Mouse (Mus musculus) lung, embryonic 15.5 days (tissue): ENCODE data around the gene Lmntd1. TPM values are rescaled to one million over a fixed set of nuclear protein-coding genes. Genes with fewer than 3 reads are reported as not detected.

Source experiments
- ATAC-seq: fragments of 200-750 bp; cut with Nextera tagmentation; 2 replicates; pipeline ENCODE4 v1.8.0; 2017; ENCODE audit warnings: moderate number of reproducible peaks, borderline replicate concordance; ENCODE audit not compliant: low FRiP score, low TSS enrichment; ENCODE audit errors: extremely low read depth
- H3K27ac ChIP-seq: fragments of 300-500 bp; sonication (generic); 2 replicates; pipeline ENCODE4 v1.5.1; 2015; ENCODE audit warnings: moderate library complexity, mild to moderate bottlenecking, inconsistent platforms
- H3K27me3 ChIP-seq: fragments of 300-500 bp; sonication (generic); 2 replicates; pipeline ENCODE4 v1.6.1; 2015; ENCODE audit warnings: inconsistent platforms
- H3K36me3 ChIP-seq: fragments of 300-500 bp; sonication (generic); 2 replicates; pipeline ENCODE4 v1.6.1; 2015; ENCODE audit warnings: inconsistent platforms
- H3K4me1 ChIP-seq: fragments of 300-500 bp; sonication (generic); 2 replicates; pipeline ENCODE4 v1.6.1; 2015; ENCODE audit warnings: inconsistent platforms
- H3K4me2 ChIP-seq: fragments of 300-500 bp; sonication (generic); 2 replicates; pipeline ENCODE4 v1.6.1; 2015; ENCODE audit warnings: inconsistent platforms, mild to moderate bottlenecking, moderate library complexity
- H3K4me3 ChIP-seq: fragments of 300-500 bp; sonication (generic); 2 replicates; pipeline ENCODE4 v1.5.1; 2015; ENCODE audit warnings: mild to moderate bottlenecking, inconsistent platforms
- H3K9ac ChIP-seq: fragments of 300-500 bp; sonication (generic); 2 replicates; pipeline ENCODE4 v1.6.1; 2015; ENCODE audit warnings: inconsistent platforms
- H3K9me3 ChIP-seq: fragments of 300-500 bp; sonication (generic); 2 replicates; pipeline ENCODE4 v1.6.1; 2016; ENCODE audit warnings: inconsistent platforms
- WGBS: fragments of 180-500 bp; shearing (Covaris S2); methylation state at CpG from one replicate; pipeline ENCODE4 v1.1.7; 2015; 5-methylcytosine and 5-hydroxymethylcytosine counted together
- polyA plus RNA-seq: library from polyadenylated mRNA; unstranded; fragments of >200 nt; fragmentation: Nextera tagmentation; extraction: Ambion mirVana; gene quantifications from 2 replicates; pipeline ENCODE4 v1.2.1, GENCODE M21; 2015

Lmntd1 gene
- 0.97 and 1.9 TPM in 2 replicates for polyA plus RNA-seq

DNA sequence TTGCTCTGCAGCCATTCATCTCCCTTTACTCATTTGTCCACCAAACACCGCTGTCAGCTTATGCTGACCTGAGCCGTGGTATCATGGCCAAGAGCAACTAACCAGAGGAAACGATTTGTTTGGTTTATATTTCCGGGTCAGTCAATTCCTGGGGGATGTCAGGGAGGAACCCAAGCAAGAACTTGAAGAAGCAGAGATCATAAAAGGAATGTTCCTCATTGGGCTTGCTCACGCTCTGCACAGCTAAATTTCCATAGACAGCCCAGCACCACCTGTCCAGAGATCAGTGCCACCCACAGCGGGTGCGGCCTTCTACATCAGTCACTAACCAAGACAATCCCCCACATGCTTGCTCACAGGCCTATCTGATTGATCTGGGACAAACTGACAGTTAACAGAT lies at the start of gene Lmntd1:
Lmntd1 (minus strand) TSS at position 101 of the 400 bp plus-strand sequence.
- ATAC-seq = no peak
- H3K9ac ChIP-seq = no peak within 1 kb of the TSS
- H3K36me3 ChIP-seq = no peaks in the 10 kb centered on the region
- no peaks in the 10 kb centered on the region for H3K9me3 ChIP-seq
- no peaks in the 10 kb centered on the region for H3K27me3 ChIP-seq
- H3K4me2 ChIP-seq = no peak within 1 kb of the TSS
- H3K4me1 ChIP-seq = peaks cover 4% of the 10 kb centered on the region; the same call in 1 of the 2 replicates
- WGBS = 52% methylated on average over 7 of the region's 7 CpGs
- no peak within 1 kb of the TSS for H3K4me3 ChIP-seq
- no peak within 1 kb of the TSS for H3K27ac ChIP-seq

DNA sequence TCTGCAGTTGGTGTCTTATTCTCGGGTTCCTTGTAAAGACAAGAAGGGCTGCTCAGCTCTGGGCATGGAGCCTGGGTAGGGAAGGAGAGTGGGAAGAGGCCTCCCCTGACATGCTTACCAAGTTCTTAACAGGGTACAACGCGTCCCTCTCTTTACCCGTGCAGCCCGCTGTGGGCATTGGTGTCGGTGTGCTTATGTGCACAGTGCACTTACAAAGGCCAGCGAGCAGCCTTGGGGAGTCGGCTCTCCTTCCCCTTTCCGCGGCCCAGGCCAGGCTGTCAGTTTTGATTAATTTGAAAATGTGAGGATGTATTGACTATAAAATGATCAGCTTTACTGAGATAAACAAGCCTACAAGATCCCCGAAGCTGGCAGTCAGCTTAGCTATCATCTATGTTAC lies 46.8 kb upstream of the Lmntd1 start:
- ATAC-seq = no peak
- Histone ChIP-seq H3K4me2 (no peak overlapping the region), H3K27ac (no peak overlapping the region), H3K9ac (no peak overlapping the region), H3K27me3 (no peaks in the 10 kb centered on the region), H3K4me1 (no peaks in the 10 kb centered on the region), H3K36me3 (no peaks in the 10 kb centered on the region), H3K4me3 (no peak overlapping the region), H3K9me3 (0 out of 2 replicates have a peak, but pooled peaks cover 3% of the 10 kb centered on the region)
- 56% methylated on average over 11 of the region's 11 CpGs for WGBS

- Histone ChIP-seq H3K9me3 (0 out of 2 replicates have a peak, but pooled peaks cover 5% of the 10 kb centered on the region), H3K9ac (no peak overlapping the region), H3K36me3 (no peaks in the 10 kb centered on the region), H3K27me3 (no peaks in the 10 kb centered on the region), H3K4me3 (no peak overlapping the region), H3K4me1 (peaks cover 3% of the 10 kb centered on the region; the same call in 1 of the 2 replicates), H3K4me2 (no peak overlapping the region), H3K27ac (no peak overlapping the region)
- 65% methylated on average over 6 of the region's 6 CpGs for WGBS
- no peak for ATAC-seq
Measured at GRCm38 (mm10) chr6:145659116-145659515, 45.0 kb upstream of the Lmntd1 start.

- 0 out of 2 replicates have a peak, but pooled peaks have one; percentile 24 for ATAC-seq
- Histone ChIP-seq H3K4me2 (no peak overlapping the region), H3K4me3 (no peak overlapping the region), H3K27me3 (no peaks in the 10 kb centered on the region), H3K4me1 (peaks cover 15% of the 10 kb centered on the region), H3K9ac (no peak overlapping the region), H3K9me3 (0 out of 2 replicates have a peak, but pooled peaks cover 5% of the 10 kb centered on the region), H3K27ac (peak overlapping the region; percentile 25; the same call in 1 of the 2 replicates), H3K36me3 (no peaks in the 10 kb centered on the region)
- 55% methylated on average over 15 of the region's 15 CpGs for WGBS
Measured at GRCm38 (mm10) chr6:145656740-145657591, 42.8 kb upstream of the Lmntd1 start.

DNA sequence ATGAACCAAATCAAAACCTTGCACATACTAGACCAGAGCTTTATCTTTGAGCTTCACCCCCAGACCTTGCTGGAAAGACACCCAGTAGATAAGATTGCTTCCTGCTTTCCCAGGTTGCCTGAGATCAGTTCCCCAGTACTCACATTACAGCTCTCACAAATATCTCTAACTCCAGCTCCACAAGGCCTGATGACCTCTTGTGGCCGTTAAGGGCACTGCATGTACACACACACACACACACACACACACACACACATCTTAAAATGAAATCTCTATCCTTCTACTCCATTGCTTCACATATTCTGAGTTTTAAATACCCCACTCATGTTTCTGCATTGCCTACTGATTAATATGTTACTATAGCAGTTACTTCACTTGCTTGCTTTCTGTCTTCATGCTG lies 41.6 kb upstream of the Lmntd1 start:
- H3K9me3 ChIP-seq = 0 out of 2 replicates have a peak, but pooled peaks cover 5% of the 10 kb centered on the region
- H3K27ac ChIP-seq = no peak overlapping the region
- H3K36me3 ChIP-seq = no peaks in the 10 kb centered on the region
- peaks cover 15% of the 10 kb centered on the region for H3K4me1 ChIP-seq
- ATAC-seq = no peak
- no peak overlapping the region for H3K9ac ChIP-seq
- no peak overlapping the region for H3K4me2 ChIP-seq
- no peaks in the 10 kb centered on the region for H3K27me3 ChIP-seq
- H3K4me3 ChIP-seq = no peak overlapping the region
- WGBS = 63% methylated on average over 1 of the region's 1 CpGs

DNA sequence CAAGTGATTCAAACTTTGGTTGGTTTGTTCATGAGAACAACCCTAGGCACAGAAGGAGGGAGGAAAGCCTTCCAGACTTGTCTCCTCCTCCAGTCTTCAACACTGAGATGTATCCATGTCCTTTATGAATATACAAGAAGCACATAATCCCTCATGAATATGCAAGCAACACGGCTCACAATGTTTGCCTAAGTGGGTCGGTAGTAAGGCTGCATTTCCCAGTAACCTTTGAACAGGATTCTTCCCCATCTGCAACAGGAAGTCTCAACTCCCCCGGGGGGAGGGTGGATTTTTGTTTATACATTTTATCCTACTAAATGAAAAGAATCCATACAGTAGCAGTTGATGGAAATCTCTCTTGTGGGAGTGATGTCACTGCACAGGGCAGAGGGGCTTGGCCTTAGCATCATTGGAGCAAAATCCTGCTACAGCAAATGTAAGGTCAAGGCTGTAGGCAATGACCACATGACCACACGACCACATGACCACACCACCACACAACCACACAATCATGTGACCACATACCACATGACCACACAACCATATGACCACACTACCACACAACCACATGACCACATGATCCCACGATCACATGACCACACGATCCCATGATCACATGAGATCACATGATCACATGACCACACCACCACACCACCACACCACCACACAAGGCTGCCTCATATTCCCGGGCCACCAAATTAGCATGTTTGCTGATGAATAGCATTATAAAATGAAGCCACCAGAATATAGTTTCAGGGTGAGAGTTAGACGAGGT lies 40.1 kb upstream of the Lmntd1 start:
- Histone ChIP-seq H3K9ac (no peak overlapping the region), H3K27me3 (no peaks in the 10 kb centered on the region)
- no peak for ATAC-seq

DNA sequence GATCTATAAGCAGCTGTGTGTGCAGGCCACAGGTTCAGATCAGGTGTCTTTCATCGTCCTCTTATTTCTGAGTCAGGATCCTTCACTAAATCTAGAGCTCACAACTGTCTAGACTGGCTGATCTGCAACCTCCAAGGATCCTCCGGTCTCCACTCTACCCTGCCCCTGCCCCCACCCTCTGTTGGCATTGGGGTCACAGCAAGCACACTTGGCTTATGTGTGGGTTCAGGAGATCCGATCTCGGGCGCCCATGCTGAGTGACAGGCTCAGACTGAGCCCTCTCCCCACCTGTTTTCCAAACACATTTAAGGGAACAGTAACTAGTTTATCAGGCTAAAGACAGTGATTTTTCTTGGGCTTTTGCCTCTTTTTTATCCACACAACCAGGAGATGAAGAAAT lies 39.5 kb upstream of the Lmntd1 start:
- H3K27me3 ChIP-seq = no peaks in the 10 kb centered on the region
- no peak overlapping the region for H3K9ac ChIP-seq
- H3K4me1 ChIP-seq = peaks cover 15% of the 10 kb centered on the region
- H3K27ac ChIP-seq = peak overlapping the region; percentile 56; the same call in 1 of the 2 replicates
- WGBS = 76% methylated on average over 5 of the region's 5 CpGs
- H3K36me3 ChIP-seq = no peaks in the 10 kb centered on the region
- no peak for ATAC-seq
- H3K4me2 ChIP-seq = no peak overlapping the region
- no peak overlapping the region for H3K4me3 ChIP-seq
- H3K9me3 ChIP-seq = 0 out of 2 replicates have a peak, but pooled peaks cover 5% of the 10 kb centered on the region

More for the DNA sequence above, 40.1 kb upstream of the Lmntd1 start:
- WGBS = 67% methylated on average over 8 of the region's 8 CpGs
- Histone ChIP-seq H3K4me1 (peaks cover 15% of the 10 kb centered on the region), H3K9me3 (0 out of 2 replicates have a peak, but pooled peaks cover 5% of the 10 kb centered on the region), H3K36me3 (no peaks in the 10 kb centered on the region), H3K4me3 (no peak overlapping the region), H3K27ac (peak overlapping the region; percentile 56; the same call in 1 of the 2 replicates), H3K4me2 (no peak overlapping the region)

DNA sequence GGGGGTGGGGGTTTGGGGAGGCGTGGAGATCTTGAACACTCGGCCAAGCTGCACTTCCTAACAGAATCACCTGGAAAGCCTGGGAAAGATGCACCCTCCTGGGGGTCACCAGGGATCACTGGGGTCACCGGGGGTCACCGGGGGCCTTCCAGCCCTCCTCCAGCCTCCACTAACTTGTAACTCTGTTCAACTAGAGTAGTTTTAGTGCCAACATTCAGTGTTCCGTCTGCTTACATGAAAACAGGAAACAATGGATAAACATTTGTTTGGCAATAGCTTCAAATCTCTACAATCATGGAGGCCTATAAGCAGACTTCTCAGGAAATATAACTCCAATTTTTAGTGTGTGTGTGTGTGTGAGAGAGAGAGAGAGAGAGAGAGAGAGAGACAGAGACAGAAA lies 38.9 kb upstream of the Lmntd1 start:
- Histone ChIP-seq H3K4me2 (no peak overlapping the region), H3K36me3 (no peaks in the 10 kb centered on the region), H3K9ac (no peak overlapping the region), H3K4me1 (peaks cover 15% of the 10 kb centered on the region), H3K4me3 (no peak overlapping the region), H3K27me3 (no peaks in the 10 kb centered on the region), H3K27ac (no peak overlapping the region; the same call in 1 of the 2 replicates), H3K9me3 (0 out of 2 replicates have a peak, but pooled peaks cover 5% of the 10 kb centered on the region)
- 70% methylated on average over 5 of the region's 5 CpGs for WGBS
- peak; percentile 28; the same call in 1 of the 2 replicates for ATAC-seq

DNA sequence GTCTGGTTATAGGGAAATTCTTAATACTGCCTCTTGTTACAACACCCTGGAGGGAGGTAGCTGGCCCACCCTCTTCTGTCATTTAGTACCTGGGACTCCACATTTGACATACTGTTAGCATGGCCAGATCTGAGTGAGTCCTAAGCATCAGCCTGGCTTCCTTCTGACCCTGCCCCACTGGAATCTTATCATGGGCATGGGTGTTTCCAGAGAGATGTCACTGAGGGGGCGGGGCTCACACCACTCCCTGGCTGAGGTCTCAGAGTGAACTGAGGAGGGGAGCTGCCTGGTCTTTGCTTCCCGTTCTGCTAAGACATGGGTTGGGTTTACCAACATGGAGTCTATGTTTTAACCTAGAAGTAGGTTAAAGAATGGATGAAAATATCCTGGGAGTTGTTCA lies 37.9 kb upstream of the Lmntd1 start:
- Histone ChIP-seq H3K27me3 (no peaks in the 10 kb centered on the region), H3K9ac (no peak overlapping the region), H3K4me1 (peaks cover 15% of the 10 kb centered on the region), H3K9me3 (0 out of 2 replicates have a peak, but pooled peaks cover 5% of the 10 kb centered on the region), H3K36me3 (no peaks in the 10 kb centered on the region), H3K4me3 (no peak overlapping the region), H3K4me2 (no peak overlapping the region), H3K27ac (no peak overlapping the region)
- ATAC-seq = no peak; the same call in 1 of the 2 replicates
- 61% methylated on average over 2 of the region's 2 CpGs for WGBS

- 0 out of 2 replicates have a peak, but pooled peaks have one; percentile 56 for ATAC-seq
- 34% methylated on average over 4 of the region's 4 CpGs for WGBS
- Histone ChIP-seq H3K4me2 (no peak overlapping the region), H3K4me3 (no peak overlapping the region), H3K27me3 (no peaks in the 10 kb centered on the region), H3K9ac (no peak overlapping the region), H3K36me3 (no peaks in the 10 kb centered on the region), H3K9me3 (no peaks in the 10 kb centered on the region; the same call in 1 of the 2 replicates), H3K4me1 (peaks cover 26% of the 10 kb centered on the region), H3K27ac (peak overlapping the region; percentile 51)
Measured at GRCm38 (mm10) chr6:145640971-145641506, 26.9 kb upstream of the Lmntd1 start.

GRCm38 (mm10) chr6:145638248-145638647 lies 24.1 kb upstream of the Lmntd1 start:
- Histone ChIP-seq H3K9me3 (no peaks in the 10 kb centered on the region; the same call in 1 of the 2 replicates), H3K4me3 (no peak overlapping the region), H3K36me3 (no peaks in the 10 kb centered on the region), H3K27ac (peak overlapping the region; percentile 75), H3K27me3 (no peaks in the 10 kb centered on the region), H3K4me2 (no peak overlapping the region), H3K4me1 (peaks cover 26% of the 10 kb centered on the region), H3K9ac (no peak overlapping the region)
- peak; percentile 77; the same call in 1 of the 2 replicates for ATAC-seq
- WGBS = 30% methylated on average over 6 of the region's 6 CpGs
